Mouse (Mus musculus) liver, postnatal 0 days (tissue): Measurements from ENCODE around the gene Dmrta1.

Source experiments
- CTCF ChIP-seq: sonication (generic); IDR thresholded peaks from 2 replicates; pipeline ENCODE4 v1.5.1; 2016; ENCODE audit warnings: antibody characterized with exemption, low read depth
- EP300 ChIP-seq: IDR thresholded peaks from 2 replicates; pipeline ENCODE4 v1.6.1; 2016; ENCODE audit warnings: antibody characterized with exemption, low read depth, mild to moderate bottlenecking

- TF ChIP-seq CTCF, result no peak
- TF ChIP-seq EP300, result no peak
These were observed 16.4 kb downstream of the Dmrta1 start for GRCm38 (mm10) chr4:89695589-89695988.
